Mouse (Mus musculus) E14TG2a.4 (cell line): Measurements from ENCODE around the gene Pbrm1.

ENCODE experiments used
- CTCF ChIP-seq: conservative IDR thresholded peaks from 2 replicates; pipeline ENCODE4 v1.5.1; 2014; ENCODE audit warnings: low read length
- NANOG ChIP-seq: IDR thresholded peaks from 2 replicates; pipeline ENCODE4 v1.6.1; 2014; ENCODE audit warnings: borderline replicate concordance, low read length, mixed read lengths

GRCm38 (mm10) chr14:31133023-31133665 is 114.2 kb downstream of the Pbrm1 start:
- no peak for TF ChIP-seq CTCF
- TF ChIP-seq NANOG, result no peak
